Mouse (Mus musculus) stomach, embryonic 14.5 days (tissue): ENCODE data around the gene Zbtb8b. TPM values are rescaled to one million over a fixed set of nuclear protein-coding genes. Genes with fewer than 3 reads are reported as not detected.
A peak's percentile ranks its signal among the peaks of the same experiment; 100 is the strongest.

ENCODE experiments used
- ATAC-seq: fragments of 200-750 bp; cut with Nextera tagmentation; 2 replicates; pipeline ENCODE4 v1.8.0; 2017; ENCODE audit warnings: low read depth, moderate TSS enrichment; ENCODE audit not compliant: insufficient number of reproducible peaks, insufficient read depth, low FRiP score
- H3K27ac ChIP-seq: fragments of 300-500 bp; sonication (generic); 2 replicates; pipeline ENCODE4 v1.5.1; 2014; ENCODE audit warnings: mild to moderate bottlenecking, low read length, moderate library complexity, mixed read lengths
- H3K27me3 ChIP-seq: fragments of 300-500 bp; sonication (generic); 2 replicates; pipeline ENCODE4 v1.6.1; 2014; ENCODE audit warnings: low read length, control low read depth, mixed read lengths; ENCODE audit not compliant: control insufficient read depth, insufficient read depth
- H3K36me3 ChIP-seq: fragments of 300-500 bp; sonication (generic); 2 replicates; pipeline ENCODE4 v1.6.1; 2014; ENCODE audit warnings: mild to moderate bottlenecking, control low read depth, low read length, moderate library complexity, mixed read lengths; ENCODE audit not compliant: control insufficient read depth, insufficient read depth
- H3K4me1 ChIP-seq: fragments of 300-500 bp; sonication (generic); 2 replicates; pipeline ENCODE4 v1.6.1; 2014; ENCODE audit warnings: low read length, control low read depth, mixed read lengths; ENCODE audit not compliant: control insufficient read depth, insufficient read depth
- H3K4me2 ChIP-seq: fragments of 300-500 bp; sonication (generic); replicated peaks from 2 replicates; pipeline ENCODE4 v1.6.1; 2014; ENCODE audit warnings: low read depth, low read length, control low read depth
- H3K4me3 ChIP-seq: fragments of 300-500 bp; sonication (generic); 2 replicates; pipeline ENCODE4 v1.5.1; 2014; ENCODE audit warnings: low read depth, low read length, control low read depth
- H3K9ac ChIP-seq: fragments of 300-500 bp; sonication (generic); replicated peaks from 2 replicates; pipeline ENCODE4 v1.6.1; 2014; ENCODE audit warnings: low read depth, mild to moderate bottlenecking, control low read depth, low read length, moderate library complexity, mixed read lengths
- H3K9me3 ChIP-seq: fragments of 300-500 bp; sonication (generic); 2 replicates; pipeline ENCODE4 v1.6.1; 2016; ENCODE audit warnings: low read depth, low read length, control low read depth; ENCODE audit not compliant: control insufficient read depth
- WGBS: fragments of 180-500 bp; shearing (Covaris S2); extraction: QIAGEN DNeasy Blood & Tissue Kit; methylation state at CpG from one replicate; pipeline ENCODE4 v1.1.7; 2014; 5-methylcytosine and 5-hydroxymethylcytosine counted together
- polyA plus RNA-seq: library from polyadenylated mRNA; unstranded; fragments of >200 nt; fragmentation: Nextera tagmentation; extraction: Ambion mirVana; gene quantifications from 2 replicates; pipeline ENCODE4 v1.2.1, GENCODE M21; 2014

Zbtb8b gene
- polyA plus RNA-seq, 1 experiment from 2014 or later, result 1.1 TPM

DNA sequence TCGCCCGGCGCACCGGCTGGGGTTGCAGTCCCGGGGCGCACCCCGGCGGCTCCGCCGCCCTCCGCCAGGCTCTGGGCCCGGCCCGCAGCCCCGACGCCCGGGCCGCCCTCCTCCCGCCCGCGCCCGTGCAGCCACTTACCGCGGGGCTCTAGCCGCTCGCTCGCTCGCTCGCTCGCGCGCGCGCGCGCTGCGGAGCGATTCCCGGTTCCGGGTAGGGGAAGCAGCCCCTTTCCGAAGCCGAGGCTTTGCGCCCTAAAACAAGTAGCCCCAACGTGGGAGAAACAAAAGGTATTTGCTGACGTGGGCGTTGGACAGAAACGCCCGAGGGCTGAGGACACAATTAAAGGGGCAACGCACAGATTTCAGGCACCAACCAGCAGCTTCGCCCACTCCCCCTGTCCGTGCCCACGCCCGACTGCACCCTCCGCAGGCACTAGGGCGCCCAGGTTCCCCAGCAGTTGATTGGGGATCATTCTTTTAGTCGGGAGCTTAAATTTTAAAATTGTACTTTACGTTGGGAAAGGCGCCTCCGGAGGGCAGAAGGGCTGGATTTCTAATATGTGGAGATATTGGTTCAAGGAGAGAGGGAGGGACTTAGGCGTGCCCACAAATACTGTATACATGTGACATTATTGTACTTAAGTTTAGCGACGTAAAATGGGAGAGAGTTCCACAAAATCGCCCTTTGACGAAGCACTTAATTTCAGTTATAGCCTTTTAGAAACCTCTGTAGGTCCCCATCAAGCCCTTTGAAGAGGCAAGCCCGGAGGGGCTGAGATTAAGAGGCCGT lies 62.9 kb downstream of the Zbtb8b start, which contains the start of gene Zbtb8a:
Gene Zbtb8a (minus strand): TSS at position 516 of the 790 bp plus-strand sequence.
- no peaks in the 10 kb centered on the region for H3K27me3 ChIP-seq
- H3K9me3 ChIP-seq, result no peaks in the 10 kb centered on the region
- H3K4me3 ChIP-seq, result peak within 1 kb of the TSS; percentile 47
- peak; percentile 64 for ATAC-seq
- H3K36me3 ChIP-seq, result no peaks in the 10 kb centered on the region
- peak within 1 kb of the TSS; percentile 56 for H3K4me2 ChIP-seq
- no peaks in the 10 kb centered on the region for H3K4me1 ChIP-seq
- H3K9ac ChIP-seq, result peak within 1 kb of the TSS; percentile 95
- peak within 1 kb of the TSS; percentile 82 for H3K27ac ChIP-seq
- 2% methylated on average over 56 of the region's 65 CpGs for WGBS

DNA sequence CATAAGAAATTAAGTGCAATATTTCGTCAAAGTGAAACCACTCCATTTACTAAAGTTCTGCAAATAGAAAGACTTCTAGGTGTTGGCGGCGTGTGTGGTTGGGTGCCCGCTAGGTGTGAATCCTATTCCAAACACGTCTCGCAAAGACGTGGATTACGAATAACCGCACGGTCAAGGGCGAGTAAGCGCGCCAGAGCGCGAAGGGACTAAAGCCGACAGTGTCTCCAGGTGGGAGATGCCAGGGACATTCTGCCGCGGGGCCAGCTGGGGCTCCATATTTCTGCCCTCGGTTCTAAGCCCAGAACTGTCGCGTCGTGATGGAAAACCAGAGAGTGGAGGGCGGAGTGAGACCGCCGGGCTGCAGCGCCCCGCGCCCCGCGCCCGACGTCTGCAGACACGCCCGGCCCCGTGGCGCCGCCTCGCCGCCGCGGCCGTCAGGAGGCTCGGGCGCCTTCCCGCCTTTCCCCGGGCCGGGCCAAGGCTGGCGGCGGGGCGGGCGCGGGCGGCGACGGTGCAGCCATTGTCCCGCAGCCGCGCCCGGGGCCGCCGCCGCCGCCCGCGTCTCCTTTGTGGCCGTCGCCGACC lies 63.6 kb downstream of the Zbtb8b start:
- no peaks in the 10 kb centered on the region for H3K36me3 ChIP-seq
- under 1% methylated on average over 40 of the region's 68 CpGs for WGBS
- H3K27ac ChIP-seq, result peak overlapping the region; percentile 82
- H3K4me2 ChIP-seq, result peak overlapping the region; percentile 56
- peak; percentile 81 for ATAC-seq
- no peaks in the 10 kb centered on the region for H3K9me3 ChIP-seq
- H3K27me3 ChIP-seq, result no peaks in the 10 kb centered on the region
- no peaks in the 10 kb centered on the region for H3K4me1 ChIP-seq
- H3K9ac ChIP-seq, result peak overlapping the region; percentile 95
- H3K4me3 ChIP-seq, result peak overlapping the region; percentile 47

DNA sequence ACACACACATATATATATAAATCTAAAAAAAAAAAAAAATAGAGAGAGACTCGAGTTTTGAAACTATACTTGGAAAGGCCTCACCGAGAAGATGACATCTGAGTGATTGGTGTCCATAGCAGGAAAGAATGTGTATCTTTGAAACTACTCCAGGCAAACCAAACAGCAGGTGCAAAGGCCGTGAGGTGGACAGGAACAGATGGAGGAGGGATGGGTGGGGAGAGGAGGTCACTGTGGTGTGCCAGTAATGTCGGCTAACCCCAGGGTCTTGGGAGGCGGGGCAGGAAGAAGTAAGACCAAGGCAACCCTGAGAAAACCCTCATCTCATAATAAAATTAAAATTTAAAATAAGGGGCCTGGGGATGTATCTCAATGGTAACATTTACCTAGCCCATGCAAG lies 64.8 kb downstream of the Zbtb8b start:
- 73% methylated on average over 5 of the region's 5 CpGs for WGBS
- peak overlapping the region; percentile 56; the same call in 1 of the 2 replicates for H3K4me2 ChIP-seq
- H3K36me3 ChIP-seq, result no peaks in the 10 kb centered on the region; the same call in 1 of the 2 replicates
- H3K4me3 ChIP-seq, result no peak overlapping the region
- no peaks in the 10 kb centered on the region for H3K4me1 ChIP-seq
- no peaks in the 10 kb centered on the region for H3K27me3 ChIP-seq
- H3K27ac ChIP-seq, result no peak overlapping the region
- H3K9me3 ChIP-seq, result no peaks in the 10 kb centered on the region
- ATAC-seq, result no peak
- H3K9ac ChIP-seq, result no peak overlapping the region

Other genes starting within 250 kb of the Zbtb8b start
- gene C77080, start 179.4 kb downstream of the Zbtb8b start, polyA plus RNA-seq, result 6.8 and 8.0 TPM in 2 replicates
- gene Sync, start 153.2 kb downstream of the Zbtb8b start, polyA plus RNA-seq, result 1.7 and 1.9 TPM in 2 replicates
- 329 and 348 TPM in 2 replicates for gene Rbbp4, start 105.5 kb downstream of the Zbtb8b start, polyA plus RNA-seq
- 46.7 and 52.2 TPM in 2 replicates for gene Zbtb8os, start 105.2 kb downstream of the Zbtb8b start, polyA plus RNA-seq
- 14.1 and 14.8 TPM in 2 replicates for gene Zbtb8a, start 62.7 kb downstream of the Zbtb8b start, polyA plus RNA-seq
- 25.6 and 25.7 TPM in 2 replicates for gene Bsdc1, start 20.7 kb upstream of the Zbtb8b start, polyA plus RNA-seq
- gene Tssk3, start 50.2 kb upstream of the Zbtb8b start, polyA plus RNA-seq, result not detected in 2 replicates
- not detected in 2 replicates for gene Fam229a, start 50.3 kb upstream of the Zbtb8b start, polyA plus RNA-seq
- 616 and 618 TPM in 2 replicates for gene Marcksl1, start 72.7 kb upstream of the Zbtb8b start, polyA plus RNA-seq
- 210 and 217 TPM in 2 replicates for gene Hdac1, start 101.9 kb upstream of the Zbtb8b start, polyA plus RNA-seq
- gene Lck, start 132.8 kb upstream of the Zbtb8b start, polyA plus RNA-seq, result 7.5 and 9.5 TPM in 2 replicates
- gene Fam167b, start 137.7 kb upstream of the Zbtb8b start, polyA plus RNA-seq, result 2.9 and 3.7 TPM in 2 replicates
- gene Eif3i, start 159.8 kb upstream of the Zbtb8b start, polyA plus RNA-seq, result 316 TPM in 2 replicates
- 206 and 226 TPM in 2 replicates for gene Tmem234, start 159.8 kb upstream of the Zbtb8b start, polyA plus RNA-seq
- 2.8 and 3.8 TPM in 2 replicates for gene Dcdc2b, start 173.4 kb upstream of the Zbtb8b start, polyA plus RNA-seq
- gene Iqcc, start 178.2 kb upstream of the Zbtb8b start, polyA plus RNA-seq, result 26.2 and 26.9 TPM in 2 replicates
- 52.9 and 56.1 TPM in 2 replicates for gene Ccdc28b, start 183.1 kb upstream of the Zbtb8b start, polyA plus RNA-seq
- 91.9 and 94.4 TPM in 2 replicates for gene Txlna, start 200.2 kb upstream of the Zbtb8b start, polyA plus RNA-seq
- 12.0 and 14.4 TPM in 2 replicates for gene Kpna6, start 231.9 kb upstream of the Zbtb8b start, polyA plus RNA-seq